Mouse (Mus musculus) thymus, postnatal 0 days (tissue): Measurements from ENCODE around the gene Txndc8. TPM values are rescaled to one million over a fixed set of nuclear protein-coding genes. Genes with fewer than 3 reads are reported as not detected.

Source experiments
- DNase-seq: peaks from one replicate; pipeline ENCODE4 v3.0.0-alpha.2; 2015; ENCODE audit warnings: low spot score
- polyA plus RNA-seq: library from polyadenylated mRNA; unstranded; fragments of >200 nt; fragmentation: Nextera tagmentation; extraction: Ambion mirVana; gene quantifications from 2 replicates; pipeline ENCODE4 v1.2.1, GENCODE M21; 2015

The Txndc8 gene
- not detected in 2 replicates for polyA plus RNA-seq

- no peak for DNase-seq
Measured at GRCm38 (mm10) chr4:58009024-58009423, at the start of gene Txndc8. Gene Txndc8 (minus strand): TSS chr4:58009124.

GRCm38 (mm10) chr4:58055653-58056052 lies 46.7 kb upstream of the Txndc8 start:
- no peak for DNase-seq

- DNase-seq: no peak
Measured at GRCm38 (mm10) chr4:58054441-58054840, 45.5 kb upstream of the Txndc8 start.

DNA sequence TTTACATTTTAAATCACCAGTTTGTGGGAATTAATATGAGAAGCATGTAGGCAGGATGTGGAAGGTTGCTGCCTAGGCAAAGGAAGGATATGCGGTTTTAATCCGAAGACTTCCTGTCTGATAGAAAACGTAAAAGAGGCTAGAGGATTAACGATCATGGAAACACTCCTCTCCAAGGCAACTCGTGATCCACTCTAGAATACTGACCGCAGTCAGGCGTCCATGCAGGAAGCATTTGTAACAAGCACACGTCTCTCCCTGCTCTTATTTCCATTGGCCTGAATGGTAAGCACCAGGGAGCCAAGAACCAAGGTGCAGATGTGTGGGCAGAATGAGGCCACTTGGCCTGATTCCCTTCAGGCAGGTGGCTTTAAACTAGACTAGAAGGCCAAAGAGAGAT lies 41.8 kb upstream of the Txndc8 start:
- DNase-seq: no peak

GRCm38 (mm10) chr4:58050276-58050675 lies 41.4 kb upstream of the Txndc8 start:
- DNase-seq: no peak

DNA sequence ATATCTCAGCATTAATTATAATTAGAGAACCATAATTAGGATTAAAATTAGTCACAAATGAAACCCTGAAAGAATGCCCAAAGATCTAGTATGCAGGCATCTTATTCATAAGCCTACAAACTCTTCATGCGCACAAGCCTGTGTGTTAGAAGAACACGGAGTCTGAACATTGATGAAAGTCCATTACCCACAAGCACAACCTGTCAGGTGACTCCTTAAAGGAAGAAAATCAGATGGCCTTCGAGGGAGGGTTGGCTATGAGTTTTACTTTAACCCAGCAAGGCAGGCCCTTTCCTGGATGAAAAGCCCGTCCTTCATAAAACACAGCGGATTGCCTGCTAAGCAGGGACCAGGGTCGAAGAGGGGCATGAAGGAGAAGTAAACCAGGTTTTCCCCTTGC lies 35.9 kb upstream of the Txndc8 start:
- no peak for DNase-seq

DNA sequence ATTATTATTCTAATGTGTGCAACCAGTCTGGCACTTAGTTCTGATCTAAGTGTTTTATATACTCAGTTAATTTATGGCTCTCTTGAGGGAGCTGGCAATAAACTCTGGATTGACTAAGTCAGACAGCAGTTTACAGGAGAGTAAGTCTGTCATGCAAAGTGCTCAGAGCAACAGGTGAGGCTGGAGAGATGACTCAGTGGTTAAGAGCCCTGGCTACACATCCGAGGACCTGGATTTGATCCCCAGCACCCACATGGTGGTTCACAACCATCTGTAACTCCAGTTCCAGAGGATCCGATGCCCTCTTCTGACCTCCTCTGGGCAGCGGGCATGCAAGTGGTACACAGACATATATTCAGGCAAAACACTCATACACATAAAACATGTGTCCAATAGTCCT lies 35.4 kb upstream of the Txndc8 start:
- DNase-seq: no peak

GRCm38 (mm10) chr4:58040093-58040492 lies 31.2 kb upstream of the Txndc8 start:
- DNase-seq: no peak

GRCm38 (mm10) chr4:58037096-58037705 lies 28.3 kb upstream of the Txndc8 start:
- no peak for DNase-seq

DNA sequence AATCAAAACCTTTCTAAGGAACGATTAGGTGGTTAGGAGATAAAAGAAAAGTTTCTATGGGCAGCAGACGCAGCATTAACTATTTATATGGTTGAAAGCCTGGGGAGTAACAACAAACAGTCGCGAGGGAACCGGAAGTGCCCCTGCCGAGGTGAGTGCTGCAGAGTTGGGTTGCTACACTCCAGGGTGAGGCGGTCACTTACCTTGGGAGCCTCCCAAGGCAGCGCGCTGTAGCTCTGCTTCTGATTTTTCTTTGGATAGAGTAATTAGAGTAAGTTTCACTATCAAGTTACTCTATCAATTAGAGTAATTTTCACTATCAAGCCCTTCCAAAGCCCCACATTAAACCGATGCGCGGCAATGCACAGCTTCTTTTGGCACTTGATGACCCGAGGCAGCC lies 25.7 kb upstream of the Txndc8 start:
- DNase-seq: no peak

DNA sequence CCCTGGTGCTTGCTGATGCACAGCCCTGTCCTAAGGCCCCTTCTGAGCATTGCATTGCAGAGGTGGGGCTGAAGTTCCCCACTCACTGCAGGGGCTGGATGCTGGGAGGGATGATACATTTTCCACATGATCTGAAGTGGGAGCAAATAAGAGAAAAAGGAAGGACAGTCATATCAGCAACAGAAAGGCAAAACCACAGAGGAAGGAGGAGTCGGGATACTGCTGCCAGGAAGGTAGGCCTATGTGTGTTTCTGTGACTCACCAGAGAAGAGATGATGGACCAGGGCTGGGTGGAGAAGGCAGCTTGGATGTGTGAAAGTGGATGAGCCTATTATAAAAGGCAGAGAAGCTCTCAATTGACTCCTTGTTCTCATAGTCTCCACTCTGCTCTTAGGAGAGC lies 23.8 kb upstream of the Txndc8 start:
- DNase-seq: no peak

- DNase-seq: no peak
Measured at GRCm38 (mm10) chr4:58003501-58003900, 5.4 kb downstream of the Txndc8 start.

- DNase-seq: no peak
Measured at GRCm38 (mm10) chr4:57991425-57991824, 17.5 kb downstream of the Txndc8 start.

- no peak for DNase-seq
Measured at GRCm38 (mm10) chr4:57974400-57975117, 34.4 kb downstream of the Txndc8 start.

DNA sequence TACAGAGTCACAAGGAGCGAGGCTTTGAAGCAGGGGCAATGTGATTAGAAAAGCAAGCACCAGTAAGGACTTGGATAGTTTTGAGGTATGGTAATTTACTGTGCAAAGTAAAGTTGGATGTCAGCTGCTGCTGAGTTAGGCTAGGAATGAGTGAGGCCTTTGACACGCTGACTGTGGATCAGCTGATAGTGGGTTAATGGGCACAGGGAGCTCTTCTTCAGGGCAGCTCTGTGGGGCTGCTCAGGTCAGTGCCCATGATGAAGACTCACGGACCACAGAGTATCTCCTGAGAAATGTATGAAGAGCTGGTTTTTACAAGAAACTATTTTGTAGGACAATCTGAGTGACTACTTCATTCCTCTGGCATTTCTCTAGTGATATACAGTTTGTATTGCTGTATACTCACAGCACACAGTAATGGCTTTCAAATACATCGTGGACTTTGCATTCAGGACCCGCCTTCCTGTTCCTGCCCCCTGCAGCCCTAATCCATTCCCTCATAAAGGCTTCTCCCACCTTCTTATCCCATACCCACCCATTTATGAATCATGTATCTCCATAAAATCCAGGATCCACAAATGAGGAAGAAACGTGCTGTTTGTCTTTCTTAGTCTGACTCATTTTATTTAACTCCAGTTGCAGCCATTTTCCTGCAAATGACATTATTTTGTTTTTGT lies 35.2 kb downstream of the Txndc8 start:
- no peak for DNase-seq

DNA sequence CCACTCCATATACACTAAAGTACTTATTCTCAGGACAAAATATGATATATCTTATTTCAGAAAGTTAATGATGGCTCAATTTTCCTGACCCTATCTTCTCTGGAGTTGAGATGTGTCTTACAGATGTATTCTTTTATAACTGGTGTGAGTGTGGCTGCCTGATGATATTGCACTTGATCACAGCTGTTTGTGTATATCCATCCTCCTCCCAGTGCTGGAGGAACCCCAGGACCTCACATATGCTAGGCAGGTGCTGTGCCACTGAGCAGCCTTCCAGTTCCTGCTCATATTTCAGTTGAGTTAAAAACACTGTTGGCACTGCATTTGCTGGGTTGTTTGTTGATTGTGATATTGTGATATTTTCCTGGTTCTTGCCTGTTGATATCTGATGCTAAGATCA lies 38.6 kb downstream of the Txndc8 start:
- no peak for DNase-seq

- no peak for DNase-seq
Measured at GRCm38 (mm10) chr4:57967195-57967594, 41.7 kb downstream of the Txndc8 start.

- no peak for DNase-seq
Measured at GRCm38 (mm10) chr4:57965516-57965915, 43.4 kb downstream of the Txndc8 start.

- DNase-seq: no peak
Measured at GRCm38 (mm10) chr4:57964143-57964542, 44.8 kb downstream of the Txndc8 start.

DNA sequence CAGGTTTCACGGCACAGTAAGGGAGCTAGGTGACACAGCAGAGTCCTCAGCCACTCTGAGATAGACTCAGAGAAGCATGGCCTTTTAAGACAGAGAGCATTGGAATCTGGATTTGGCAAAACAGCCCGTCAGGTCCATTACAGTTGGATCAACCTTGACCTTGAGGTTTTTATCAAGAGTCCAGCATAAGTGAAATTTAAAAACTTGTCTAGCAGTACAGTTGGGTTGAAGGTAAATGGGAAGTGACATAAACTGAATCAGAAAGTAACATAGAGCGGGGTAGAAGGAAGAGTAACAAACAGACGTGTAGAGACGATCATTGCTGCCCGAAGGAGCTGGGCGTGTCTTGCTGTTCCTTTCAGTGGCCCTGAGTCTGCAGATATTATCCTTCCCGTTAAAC lies 49.9 kb downstream of the Txndc8 start:
- no peak for DNase-seq

DNA sequence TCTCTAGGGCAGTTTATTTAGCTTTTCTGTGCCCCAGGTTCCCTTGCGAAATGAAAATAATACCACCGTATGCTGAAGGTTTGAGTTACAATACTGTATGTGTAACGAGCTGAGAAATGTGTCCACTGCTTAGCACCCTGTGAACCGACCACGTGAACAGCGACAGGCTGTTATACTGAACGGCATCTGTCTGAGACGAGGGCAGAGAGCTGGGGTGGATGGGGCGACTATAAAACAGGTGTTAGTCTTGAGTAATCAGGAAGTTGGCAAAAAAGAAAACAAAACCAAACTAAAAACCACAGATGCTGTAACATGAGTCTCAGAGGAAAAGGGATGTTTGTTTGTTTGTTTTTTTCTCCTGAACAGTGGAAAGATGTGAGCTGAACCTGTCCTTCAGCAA lies 50.8 kb downstream of the Txndc8 start:
- peak; percentile 84 for DNase-seq

- DNase-seq: peak; percentile 9
Measured at GRCm38 (mm10) chr4:57957200-57958085, 51.5 kb downstream of the Txndc8 start.
